Mouse (Mus musculus): ENCODE measurements at regions not wholly inside any gene's neighbourhood (a gene's known extent, or its start where the extent isn't known, plus 50 kb on each side); places are given as distances from the start of the nearest gene placed in this dataset.

DNA sequence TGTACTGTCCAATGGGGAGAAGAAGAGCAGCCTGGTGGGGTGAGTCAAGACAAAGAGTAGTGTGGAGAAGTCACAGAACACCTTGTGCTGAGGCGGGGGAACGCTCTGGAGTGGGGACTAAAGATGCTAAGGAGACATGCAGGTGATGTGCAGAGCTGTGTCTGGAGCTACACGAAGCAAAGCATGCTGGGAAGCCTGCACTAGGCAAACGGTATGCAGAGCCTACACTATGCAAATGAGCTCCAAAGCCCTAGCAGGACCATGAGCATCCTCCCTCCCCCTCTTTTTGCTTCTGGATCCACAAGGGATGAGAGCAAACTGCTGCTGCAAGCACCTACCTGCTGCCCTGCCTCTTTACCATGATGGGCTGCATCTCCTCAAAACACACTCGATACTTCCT is 73.1 kb upstream of the Zc3h12a start:
- no peak for DNase-seq

GRCm38 (mm10) chr4:125199281-125199680 is 71.6 kb upstream of the Zc3h12a start:
- DNase-seq = no peak

- no peak for DNase-seq
Observed at GRCm38 (mm10) chr4:125195901-125196435, 68.3 kb upstream of the Zc3h12a start.

DNA sequence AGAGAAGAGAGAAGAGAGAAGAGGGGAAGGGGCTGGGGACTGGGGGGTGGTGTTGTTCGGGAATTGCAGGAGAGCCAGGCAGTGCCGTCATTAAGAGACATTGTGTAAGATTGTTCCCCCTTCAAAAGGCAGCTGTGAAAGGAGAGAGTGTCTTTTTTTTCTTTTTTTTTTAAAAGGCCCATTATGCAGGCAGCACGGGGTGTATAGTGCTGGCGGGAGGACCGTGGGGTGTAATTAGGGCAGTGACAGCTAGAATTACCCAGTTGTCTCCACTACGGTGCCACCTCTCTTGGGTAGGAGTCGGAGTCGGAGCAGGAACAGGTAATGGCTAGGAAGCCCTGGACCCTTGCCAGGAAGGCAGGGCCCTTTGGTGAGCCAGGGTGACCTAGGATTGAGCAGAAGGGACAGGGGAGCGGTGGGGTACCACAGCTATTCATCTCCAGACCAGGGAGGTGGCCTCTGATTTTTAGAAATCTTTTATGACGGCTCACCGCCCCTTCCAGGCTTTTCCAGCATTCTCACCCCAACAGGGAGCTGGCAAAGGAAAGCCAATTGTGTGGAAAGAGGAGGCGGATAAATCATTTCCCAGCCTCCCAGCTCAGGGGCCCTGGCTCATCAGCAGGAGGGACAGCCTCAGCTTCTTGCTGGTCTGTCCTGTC is 67.2 kb upstream of the Zc3h12a start:
- DNase-seq = no peak

DNA sequence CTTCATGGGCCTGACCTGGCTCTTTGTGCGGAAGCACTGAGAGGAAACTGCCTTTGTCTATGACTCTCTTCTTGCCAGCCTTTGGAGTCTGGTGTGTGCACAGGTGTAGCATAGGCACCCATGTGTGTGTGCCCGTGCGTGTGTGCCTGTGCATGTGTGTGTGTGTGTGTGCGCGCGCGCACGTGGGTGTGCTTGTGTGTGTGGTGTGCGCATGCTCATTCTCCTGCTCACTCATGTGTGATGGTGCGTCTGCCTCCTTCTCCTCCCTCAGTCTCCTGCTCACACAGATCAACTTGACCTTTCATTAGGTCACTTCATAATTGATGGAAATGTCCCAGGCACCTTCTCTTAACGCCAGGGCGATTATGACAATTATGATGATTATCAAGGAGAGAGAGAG is 66.7 kb upstream of the Zc3h12a start:
- no peak for DNase-seq

- no peak for DNase-seq
Observed at GRCm38 (mm10) chr4:125191680-125192079, 64.0 kb upstream of the Zc3h12a start.

- peak; percentile 18 for DNase-seq
Observed at GRCm38 (mm10) chr4:125191010-125191409, 63.4 kb upstream of the Zc3h12a start.

DNA sequence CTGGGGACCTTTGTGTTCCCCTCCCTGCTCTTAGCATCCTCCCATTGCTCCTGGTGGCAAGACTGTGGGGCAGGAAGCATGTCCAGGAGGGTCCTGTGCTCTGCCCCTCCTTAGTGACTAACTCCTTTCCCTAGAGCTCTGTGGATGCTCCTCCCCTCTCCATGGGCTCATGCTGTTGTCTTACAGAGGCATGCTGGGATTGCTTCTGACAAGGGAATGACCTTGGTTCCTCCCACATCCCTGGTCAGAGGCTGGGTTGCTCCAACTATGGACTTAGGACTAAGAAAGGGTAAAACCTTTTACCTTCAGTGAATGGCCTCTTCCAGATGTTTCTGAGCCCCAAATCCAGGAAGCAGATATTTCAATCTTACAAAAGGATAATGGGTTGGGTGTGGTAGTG is 62.3 kb upstream of the Zc3h12a start:
- DNase-seq = no peak

GRCm38 (mm10) chr4:125186246-125186645 is 58.6 kb upstream of the Zc3h12a start:
- no peak for DNase-seq

DNA sequence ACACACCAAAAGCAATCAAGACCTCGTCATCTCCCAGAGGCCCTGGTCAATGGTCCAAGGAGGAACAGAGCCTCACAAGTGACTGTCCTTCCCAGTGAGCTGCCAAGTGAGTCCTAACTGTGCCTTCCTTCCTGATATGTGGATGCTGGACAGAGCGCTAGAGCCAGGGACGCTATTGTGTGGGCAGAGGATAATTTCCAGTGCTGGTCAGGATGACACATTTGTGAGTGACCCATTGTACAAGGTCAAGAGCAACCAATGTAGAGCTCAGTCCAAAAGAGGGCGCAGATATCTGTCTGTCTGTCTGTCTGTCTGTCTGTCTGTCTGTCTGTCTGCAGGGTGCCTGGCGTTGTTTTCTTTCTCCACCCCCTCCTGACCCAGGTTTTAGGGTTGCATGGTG is 57.4 kb upstream of the Zc3h12a start:
- no peak for DNase-seq

DNA sequence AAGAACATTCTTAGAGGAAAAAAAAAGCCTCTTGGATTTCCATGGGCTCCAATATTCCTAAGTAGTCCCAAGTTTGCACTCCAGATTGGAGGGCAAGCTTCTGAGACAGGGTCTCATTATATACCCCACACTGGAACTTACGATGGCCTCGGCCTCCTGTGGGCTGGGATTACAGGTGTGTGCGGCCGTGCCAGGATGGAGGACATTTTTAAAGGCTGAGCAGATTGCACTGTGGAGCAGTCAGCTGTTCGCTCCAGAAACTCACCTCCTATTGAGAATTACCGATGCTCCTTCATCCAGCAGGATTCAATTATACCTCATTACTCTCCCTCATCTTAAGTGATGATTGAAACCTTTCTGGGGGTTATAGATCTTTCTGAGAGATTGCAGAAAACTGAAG is 53.3 kb upstream of the Zc3h12a start:
- no peak for DNase-seq

- DNase-seq = no peak
Observed at GRCm38 (mm10) chr4:125178552-125178951, 50.9 kb upstream of the Zc3h12a start.

- no peak for DNase-seq
Observed at GRCm38 (mm10) chr4:125177666-125178065, 50.0 kb upstream of the Zc3h12a start.
